Mouse (Mus musculus): ENCODE results near the gene Hhipl1. TPM values are rescaled to one million over a fixed set of nuclear protein-coding genes. Genes with fewer than 3 reads are reported as not detected.

Gene Hhipl1
- polyA plus RNA-seq, 1 experiment from 2014 or later = 0.43 TPM

DNA sequence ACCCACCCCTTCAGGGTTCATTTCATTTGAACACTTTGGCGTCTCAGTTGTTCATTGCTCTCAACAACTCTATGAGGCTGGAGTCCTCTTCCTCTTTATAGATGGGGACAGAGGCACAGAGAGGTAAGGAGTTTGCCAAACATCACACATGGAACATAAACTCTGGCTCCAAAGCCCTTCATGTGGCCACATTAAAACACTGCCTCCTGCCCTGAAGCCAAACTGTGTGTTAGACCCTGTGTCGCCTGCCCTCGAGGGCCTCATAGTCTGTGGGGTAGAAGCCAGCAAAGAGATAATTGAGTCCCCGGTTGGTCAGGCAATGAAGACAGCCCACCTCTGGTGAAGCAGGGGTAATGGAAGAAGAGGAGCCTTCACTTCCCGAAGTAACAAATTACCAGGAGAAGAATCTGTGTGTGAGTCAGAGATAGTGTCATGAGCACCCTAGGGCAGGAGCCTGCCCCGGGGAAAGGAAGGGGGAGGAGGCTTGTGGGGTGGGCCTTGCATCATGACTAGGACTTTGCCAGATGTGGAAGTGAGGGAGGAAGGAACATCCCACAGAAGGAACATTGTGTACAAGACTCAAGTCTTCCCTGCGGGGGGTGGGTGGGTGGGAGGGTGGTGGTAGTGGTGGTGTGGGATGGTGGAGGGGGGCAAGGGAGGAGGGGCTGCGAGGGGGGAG lies 3.2 kb downstream of the Hhipl1 start:
- H3K27ac ChIP-seq = no peak overlapping the region
- H3K27me3 ChIP-seq (ENCODE audit: insufficient read depth, low read length) = peaks cover 4% of the 10 kb centered on the region; the same call in 1 of the 2 replicates
- H3K9me3 ChIP-seq (replicated peaks; ENCODE audit: low read length) = no peaks in the 10 kb centered on the region
- no peak overlapping the region for H3K9ac ChIP-seq (ENCODE audit: low read depth, low read length)
- peaks cover 8% of the 10 kb centered on the region for H3K4me1 ChIP-seq (replicated peaks; ENCODE audit: insufficient read depth, low read length)
- H3K36me3 ChIP-seq (ENCODE audit: insufficient read depth, low read length) = no peaks in the 10 kb centered on the region
- no peak overlapping the region for H3K4me3 ChIP-seq (replicated peaks; ENCODE audit: low read depth, low read length)
- TF ChIP-seq CTCF (IDR thresholded peaks at IDR 0.05; ENCODE audit: low read depth) = no peak
- DNase-seq (ENCODE audit: low spot score) (no peak), ATAC-seq (replicated peaks; ENCODE audit: low FRiP score, low read depth) (no peak)
- WGBS = 47% methylated on average over 8 of the region's 8 CpGs
- H3K4me2 ChIP-seq (ENCODE audit: low read length) = no peak overlapping the region

DNA sequence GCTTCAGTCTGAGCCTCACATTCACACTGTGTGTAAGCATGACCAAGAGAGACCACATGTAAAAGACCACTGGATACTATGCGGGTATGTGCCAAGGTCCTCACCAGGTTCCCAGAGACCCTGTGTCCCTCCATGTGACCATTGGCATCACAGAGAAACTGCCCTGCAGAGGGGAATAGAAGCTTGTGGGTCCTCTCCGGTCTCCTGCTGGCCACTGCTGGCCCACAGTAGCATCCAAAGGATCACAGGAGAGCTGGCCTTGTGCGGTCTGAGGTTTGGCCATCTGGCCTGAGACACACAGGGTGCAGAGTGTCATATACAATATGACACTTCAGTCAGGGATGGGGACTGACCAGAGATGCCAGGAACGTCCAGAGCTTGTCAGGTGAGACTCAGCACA lies 4.0 kb downstream of the Hhipl1 start:
- no peaks in the 10 kb centered on the region for H3K36me3 ChIP-seq (ENCODE audit: insufficient read depth, low read length)
- H3K27me3 ChIP-seq (ENCODE audit: insufficient read depth, low read length) = no peaks in the 10 kb centered on the region
- H3K9ac ChIP-seq (ENCODE audit: low read depth, low read length) = no peak overlapping the region
- ATAC-seq (replicated peaks; ENCODE audit: low FRiP score, low read depth) (no peak), DNase-seq (ENCODE audit: low spot score) (no peak)
- no peak for TF ChIP-seq CTCF (IDR thresholded peaks at IDR 0.05; ENCODE audit: low read depth)
- 91% methylated on average over 4 of the region's 4 CpGs for WGBS
- H3K9me3 ChIP-seq (replicated peaks; ENCODE audit: low read length) = no peaks in the 10 kb centered on the region
- H3K4me3 ChIP-seq (replicated peaks; ENCODE audit: low read depth, low read length) = no peak overlapping the region
- no peak overlapping the region for H3K4me2 ChIP-seq (ENCODE audit: low read length)
- H3K27ac ChIP-seq = no peak overlapping the region
- H3K4me1 ChIP-seq (replicated peaks; ENCODE audit: insufficient read depth, low read length) = peaks cover 8% of the 10 kb centered on the region

DNA sequence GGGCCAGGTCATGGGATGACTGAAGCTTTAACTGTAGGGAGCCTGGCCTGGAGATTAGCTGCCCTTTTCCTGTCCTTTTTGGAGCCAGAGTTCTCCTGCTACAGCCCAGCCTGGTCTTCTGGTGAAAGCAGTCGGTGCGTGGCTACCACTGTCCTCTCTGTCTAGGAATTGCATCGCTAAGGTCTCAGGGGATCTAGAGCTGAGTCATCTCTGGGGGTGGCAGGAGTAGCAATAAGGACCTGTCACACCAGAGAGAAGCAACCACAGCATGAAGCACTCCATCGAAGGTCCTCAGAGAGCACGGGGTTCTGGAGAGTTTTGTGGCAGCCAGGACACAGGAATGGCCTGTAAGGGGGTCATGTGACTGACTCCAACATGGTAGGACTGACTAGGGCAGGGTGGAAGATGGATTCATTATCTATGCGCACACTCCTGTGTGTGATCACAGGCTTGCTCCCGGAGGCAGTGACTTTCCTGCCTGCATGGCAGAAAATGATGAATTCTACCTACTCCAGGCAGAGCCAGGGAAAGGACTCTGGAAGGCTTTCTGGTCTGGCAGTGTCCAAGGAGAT lies 4.5 kb downstream of the Hhipl1 start:
- ATAC-seq (replicated peaks; ENCODE audit: low FRiP score, low read depth) = no peak
- Histone ChIP-seq H3K4me2 (ENCODE audit: low read length) (no peak overlapping the region), H3K9ac (ENCODE audit: low read depth, low read length) (no peak overlapping the region), H3K9me3 (replicated peaks; ENCODE audit: low read length) (no peaks in the 10 kb centered on the region), H3K27ac (no peak overlapping the region), H3K27me3 (ENCODE audit: insufficient read depth, low read length) (no peaks in the 10 kb centered on the region), H3K4me3 (replicated peaks; ENCODE audit: low read depth, low read length) (no peak overlapping the region), H3K36me3 (ENCODE audit: insufficient read depth, low read length) (no peaks in the 10 kb centered on the region), H3K4me1 (replicated peaks; ENCODE audit: insufficient read depth, low read length) (peaks cover 8% of the 10 kb centered on the region)
- TF ChIP-seq CTCF (IDR thresholded peaks at IDR 0.05; ENCODE audit: low read depth) = no peak
- DNase-seq (ENCODE audit: low spot score) = no peak
- WGBS = 76% methylated on average over 7 of the region's 7 CpGs

DNA sequence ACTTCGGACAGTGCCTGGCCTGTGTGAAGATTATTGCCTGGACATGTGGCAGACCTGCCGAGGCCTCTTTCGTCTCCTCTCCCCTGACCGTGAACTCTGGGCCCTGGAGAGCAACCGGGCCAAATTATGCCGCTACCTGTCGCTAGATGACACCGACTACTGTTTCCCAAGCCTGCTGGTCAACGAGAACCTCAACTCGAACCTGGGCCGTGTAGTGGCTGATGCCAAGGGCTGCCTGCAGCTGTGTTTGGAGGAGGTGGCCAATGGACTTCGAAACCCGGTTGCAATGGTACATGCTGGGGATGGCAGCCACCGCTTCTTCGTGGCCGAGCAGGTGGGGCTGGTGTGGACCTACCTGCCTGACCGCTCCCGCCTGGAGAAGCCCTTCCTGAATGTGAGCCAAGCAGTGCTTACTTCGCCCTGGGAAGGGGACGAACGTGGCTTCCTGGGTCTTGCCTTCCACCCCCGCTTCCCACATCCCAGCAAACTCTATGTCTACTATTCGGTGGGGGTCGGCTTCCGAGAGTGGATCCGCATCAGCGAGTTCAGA lies 5.7 kb downstream of the Hhipl1 start:
- ATAC-seq (replicated peaks; ENCODE audit: low FRiP score, low read depth) = peak; percentile 17; the same call in 1 of the 2 replicates

DNA sequence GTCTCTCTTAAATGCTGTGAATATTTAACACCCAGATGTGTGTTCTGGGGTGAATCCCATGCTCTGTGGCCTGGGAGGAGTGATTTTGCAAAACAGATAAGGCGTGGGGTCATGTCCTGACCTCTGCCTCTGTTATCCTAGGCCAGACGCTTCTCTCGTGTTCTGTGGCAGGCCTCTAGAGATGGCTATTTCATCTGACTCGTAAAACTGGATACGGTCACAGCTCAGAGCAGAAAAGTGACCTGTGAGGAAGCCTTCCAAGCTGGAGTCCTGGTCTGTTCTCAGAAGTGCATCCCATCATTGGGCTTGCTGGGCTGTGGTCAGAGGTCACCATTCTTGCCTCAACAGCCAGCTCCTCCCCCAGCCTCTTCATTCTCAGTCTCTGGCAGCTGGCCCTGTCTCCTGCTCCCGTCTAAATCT lies 6.4 kb downstream of the Hhipl1 start:
- TF ChIP-seq CTCF (IDR thresholded peaks at IDR 0.05; ENCODE audit: low read depth) = no peak
- no peaks in the 10 kb centered on the region for H3K9me3 ChIP-seq (replicated peaks; ENCODE audit: low read length)
- H3K36me3 ChIP-seq (ENCODE audit: insufficient read depth, low read length) = no peaks in the 10 kb centered on the region
- no peaks in the 10 kb centered on the region for H3K27me3 ChIP-seq (ENCODE audit: insufficient read depth, low read length)
- WGBS = 29% methylated on average over 6 of the region's 6 CpGs
- H3K9ac ChIP-seq (ENCODE audit: low read depth, low read length) = no peak overlapping the region
- H3K27ac ChIP-seq = no peak overlapping the region
- H3K4me2 ChIP-seq (ENCODE audit: low read length) = no peak overlapping the region
- peak; percentile 63 for DNase-seq (ENCODE audit: low spot score)
- 0 out of 2 replicates have a peak, but pooled peaks have one; percentile 42 for ATAC-seq (replicated peaks; ENCODE audit: low FRiP score, low read depth)
- no peak overlapping the region for H3K4me3 ChIP-seq (replicated peaks; ENCODE audit: low read depth, low read length)
- peaks cover 6% of the 10 kb centered on the region for H3K4me1 ChIP-seq (replicated peaks; ENCODE audit: insufficient read depth, low read length)

More for the DNA sequence above, 5.7 kb downstream of the Hhipl1 start:
- H3K27me3 ChIP-seq (ENCODE audit: insufficient read depth, low read length) = no peaks in the 10 kb centered on the region
- H3K9me3 ChIP-seq (replicated peaks; ENCODE audit: low read length) = no peaks in the 10 kb centered on the region
- H3K4me1 ChIP-seq (replicated peaks; ENCODE audit: insufficient read depth, low read length) = peaks cover 3% of the 10 kb centered on the region; the same call in 1 of the 2 replicates
- no peak for DNase-seq (ENCODE audit: low spot score)
- H3K36me3 ChIP-seq (ENCODE audit: insufficient read depth, low read length) = no peaks in the 10 kb centered on the region
- H3K4me3 ChIP-seq (replicated peaks; ENCODE audit: low read depth, low read length) = no peak overlapping the region
- no peak for TF ChIP-seq CTCF (IDR thresholded peaks at IDR 0.05; ENCODE audit: low read depth)
- 73% methylated on average over 27 of the region's 27 CpGs for WGBS
- no peak overlapping the region for H3K27ac ChIP-seq
- no peak overlapping the region for H3K4me2 ChIP-seq (ENCODE audit: low read length)
- no peak overlapping the region for H3K9ac ChIP-seq (ENCODE audit: low read depth, low read length)

DNA sequence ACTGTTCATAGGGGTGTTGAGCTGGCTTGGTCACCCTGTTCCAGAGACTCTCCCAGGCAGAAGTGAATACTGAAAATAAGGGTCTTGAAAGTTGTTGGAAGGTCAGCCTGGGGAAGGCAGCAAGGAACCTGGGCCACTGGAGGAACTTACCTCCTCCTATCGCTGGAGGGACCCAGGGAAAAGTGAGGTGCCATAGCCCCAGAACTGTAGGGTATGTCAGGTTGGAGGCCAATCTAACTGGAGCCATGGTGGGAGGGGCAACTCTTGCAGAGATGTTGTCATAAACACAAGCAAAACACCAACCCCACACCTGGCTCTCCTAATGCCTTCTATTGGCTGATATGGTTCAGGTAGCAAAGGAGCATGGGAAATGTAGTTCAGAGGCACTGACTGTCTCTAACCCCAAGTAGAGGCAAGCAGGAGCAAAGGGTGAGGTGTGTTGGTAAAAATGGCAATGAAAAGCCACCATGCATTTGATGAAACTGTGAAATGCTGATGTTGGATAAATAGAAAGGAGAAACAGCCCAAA lies 7.2 kb downstream of the Hhipl1 start:
- no peak for DNase-seq (ENCODE audit: low spot score)
- no peak overlapping the region for H3K4me2 ChIP-seq (ENCODE audit: low read length)
- no peak for ATAC-seq (replicated peaks; ENCODE audit: low FRiP score, low read depth)
- H3K4me1 ChIP-seq (replicated peaks; ENCODE audit: insufficient read depth, low read length) = peaks cover 9% of the 10 kb centered on the region
- 91% methylated on average over 1 of the region's 1 CpGs for WGBS
- H3K9ac ChIP-seq (ENCODE audit: low read depth, low read length) = no peak overlapping the region
- no peak overlapping the region for H3K4me3 ChIP-seq (replicated peaks; ENCODE audit: low read depth, low read length)
- no peak for TF ChIP-seq CTCF (IDR thresholded peaks at IDR 0.05; ENCODE audit: low read depth)
- H3K27ac ChIP-seq = no peak overlapping the region
- H3K9me3 ChIP-seq (replicated peaks; ENCODE audit: low read length) = no peaks in the 10 kb centered on the region
- H3K27me3 ChIP-seq (ENCODE audit: insufficient read depth, low read length) = peaks cover 7% of the 10 kb centered on the region
- no peaks in the 10 kb centered on the region for H3K36me3 ChIP-seq (ENCODE audit: insufficient read depth, low read length)
